Mouse (Mus musculus): Measurements from ENCODE around the gene Park7. TPM values are rescaled to one million over a fixed set of nuclear protein-coding genes. Genes with fewer than 3 reads are reported as not detected.

Gene Park7
- 80.9 and 112 TPM in 2 replicates for polyA plus RNA-seq (2012; rRNA removed)

- peak within 1 kb of the TSS; percentile 96 for H3K4me3 ChIP-seq (replicated peaks; ENCODE audit: extremely low read depth, low read depth, low read length)
- peak; percentile 94 for TF ChIP-seq POLR2A (IDR thresholded peaks at IDR 0.05; ENCODE audit: borderline replicate concordance, extremely low read depth, low read depth, low read length)
- TF ChIP-seq CTCF (IDR thresholded peaks at IDR 0.05; ENCODE audit: insufficient read depth, low read length) = no peak
- peaks cover 12% of the 10 kb centered on the region; the same call in 1 of the 2 replicates for H3K4me1 ChIP-seq (ENCODE audit: control insufficient read depth, insufficient read depth, low read length)
- under 1% methylated on average over 48 of the region's 48 CpGs for WGBS
- peak; percentile 91 for DNase-seq
Observed at GRCm38 (mm10) chr4:150914290-150914733, at the start of gene Park7, which contains the start of gene Tnfrsf9. Park7 (minus strand) TSS chr4:150914437. Tnfrsf9 (plus strand) TSS chr4:150914562.

DNA sequence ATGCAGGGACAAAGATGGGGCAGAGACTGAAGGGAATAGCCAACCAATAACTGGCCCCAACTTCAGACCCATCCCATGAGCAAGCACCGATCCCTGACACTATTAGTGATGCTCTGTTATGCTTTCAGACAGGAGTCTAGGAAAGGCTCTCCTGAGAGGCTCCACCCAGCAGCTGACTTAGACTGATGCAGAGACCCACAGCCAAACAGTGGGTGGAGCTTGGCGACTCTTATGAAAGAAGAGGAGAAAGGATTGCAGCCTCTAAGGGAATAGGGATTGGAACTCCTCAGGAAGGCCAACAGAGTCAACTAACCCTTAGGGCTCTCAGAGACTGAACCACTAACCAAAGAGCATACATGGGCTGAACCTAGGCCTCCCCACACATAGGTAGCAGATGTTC is 49.5 kb upstream of the Park7 start:
- no peak for TF ChIP-seq POLR2A (IDR thresholded peaks at IDR 0.05; ENCODE audit: borderline replicate concordance, extremely low read depth, low read depth, low read length)
- no peak for TF ChIP-seq CTCF (IDR thresholded peaks at IDR 0.05; ENCODE audit: insufficient read depth, low read length)
- no peak overlapping the region for H3K4me3 ChIP-seq (replicated peaks; ENCODE audit: extremely low read depth, low read depth, low read length)
- WGBS = 67% methylated on average over 2 of the region's 2 CpGs
- H3K4me1 ChIP-seq (ENCODE audit: control insufficient read depth, insufficient read depth, low read length) = no peaks in the 10 kb centered on the region
- DNase-seq = no peak

DNA sequence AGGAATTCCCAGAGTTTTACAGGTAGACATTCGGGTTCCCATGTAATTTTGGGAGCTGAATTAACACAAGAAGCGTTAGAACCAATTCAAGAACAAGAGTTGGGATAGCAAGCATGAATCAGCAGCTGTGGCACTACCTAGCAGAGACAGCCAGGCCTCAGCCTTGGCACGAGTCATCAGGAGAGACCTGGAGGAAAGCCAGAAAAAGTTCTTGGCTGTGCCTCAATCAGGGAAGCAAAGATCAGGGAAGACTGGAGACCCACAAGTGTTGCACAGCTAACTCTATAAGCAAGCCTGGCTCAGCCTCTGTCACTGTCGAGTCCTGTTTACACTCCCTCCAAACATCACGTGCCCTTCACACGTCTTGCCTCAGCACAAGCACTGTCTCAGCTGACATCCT is 48.0 kb upstream of the Park7 start:
- Histone ChIP-seq H3K4me1 (ENCODE audit: control insufficient read depth, insufficient read depth, low read length) (no peaks in the 10 kb centered on the region), H3K4me3 (replicated peaks; ENCODE audit: extremely low read depth, low read depth, low read length) (no peak overlapping the region)
- DNase-seq = no peak
- TF ChIP-seq CTCF (IDR thresholded peaks at IDR 0.05; ENCODE audit: insufficient read depth, low read length) (no peak), POLR2A (IDR thresholded peaks at IDR 0.05; ENCODE audit: borderline replicate concordance, extremely low read depth, low read depth, low read length) (no peak)
- WGBS = 22% methylated on average over 6 of the region's 6 CpGs

GRCm38 (mm10) chr4:150958536-150958935 is 44.3 kb upstream of the Park7 start:
- 66% methylated on average over 7 of the region's 7 CpGs for whole genome bisulfite sequencing
- TF ChIP-seq CTCF (IDR thresholded peaks at IDR 0.05; ENCODE audit: insufficient read depth, low read length) (no peak), POLR2A (IDR thresholded peaks at IDR 0.05; ENCODE audit: borderline replicate concordance, extremely low read depth, low read depth, low read length) (no peak)
- Histone ChIP-seq H3K4me1 (ENCODE audit: control insufficient read depth, insufficient read depth, low read length) (no peaks in the 10 kb centered on the region), H3K4me3 (replicated peaks; ENCODE audit: extremely low read depth, low read depth, low read length) (no peak overlapping the region)
- no peak for DNase-seq

DNA sequence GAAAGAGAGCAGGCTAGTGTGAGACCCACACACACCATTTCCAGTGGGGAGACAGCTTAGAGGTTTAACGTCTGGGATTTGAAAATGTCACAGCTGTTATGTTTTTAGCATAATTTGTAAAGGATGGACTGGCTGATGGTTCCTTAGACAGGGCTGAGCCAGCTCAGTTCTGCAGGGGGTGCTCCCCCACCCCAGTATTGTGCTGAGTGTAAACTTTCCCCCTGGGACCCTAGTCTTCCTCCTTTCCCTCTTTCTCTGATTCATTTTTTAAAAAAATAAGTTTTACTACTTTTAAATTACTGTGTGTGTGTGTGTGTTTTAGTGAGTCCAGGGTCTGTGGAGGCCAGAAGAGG is 42.8 kb upstream of the Park7 start:
- Histone ChIP-seq H3K4me1 (ENCODE audit: control insufficient read depth, insufficient read depth, low read length) (no peaks in the 10 kb centered on the region), H3K4me3 (replicated peaks; ENCODE audit: extremely low read depth, low read depth, low read length) (no peak overlapping the region)
- no peak for DNase-seq
- WGBS = 59% methylated on average over 1 of the region's 1 CpGs
- no peak for TF ChIP-seq POLR2A (IDR thresholded peaks at IDR 0.05; ENCODE audit: borderline replicate concordance, extremely low read depth, low read depth, low read length)
- no peak for TF ChIP-seq CTCF (IDR thresholded peaks at IDR 0.05; ENCODE audit: insufficient read depth, low read length)

DNA sequence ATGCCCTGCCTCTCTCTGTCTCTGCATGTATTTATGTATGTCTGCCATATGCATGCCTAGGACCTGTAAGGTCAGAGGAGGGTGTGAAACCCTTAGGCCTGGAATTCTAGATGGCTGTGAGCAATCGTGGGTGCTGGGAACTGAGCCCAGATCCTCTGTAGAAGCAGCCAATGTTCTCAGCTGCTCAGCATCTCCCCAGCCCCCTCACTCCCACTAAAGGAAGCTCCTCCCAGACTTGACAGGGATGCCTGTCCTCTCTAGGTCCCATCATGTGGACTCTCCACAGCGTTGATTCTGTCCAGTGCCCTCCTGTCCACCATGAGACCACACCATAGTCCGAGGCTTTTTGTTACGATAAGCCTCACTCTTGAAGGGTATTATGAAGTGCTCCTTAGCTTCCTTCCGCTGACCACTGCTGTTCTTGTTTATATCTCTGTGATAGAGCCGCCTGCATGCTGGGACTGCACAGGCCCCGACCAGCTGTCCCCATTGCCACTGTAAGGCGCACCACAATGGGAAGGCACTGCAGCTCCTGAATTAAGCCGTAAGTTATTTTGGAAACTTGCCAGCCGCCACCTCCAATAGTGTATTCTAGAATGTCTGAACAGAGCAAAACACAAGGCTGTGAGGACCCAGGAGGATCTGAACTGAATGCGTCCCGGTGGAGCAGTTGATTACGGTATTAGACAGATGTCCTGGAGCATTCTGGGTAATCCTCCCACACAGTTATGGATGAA is 42.3 kb upstream of the Park7 start:
- 52% methylated on average over 13 of the region's 13 CpGs for WGBS
- TF ChIP-seq POLR2A (IDR thresholded peaks at IDR 0.05; ENCODE audit: borderline replicate concordance, extremely low read depth, low read depth, low read length) = no peak
- no peak for TF ChIP-seq CTCF (IDR thresholded peaks at IDR 0.05; ENCODE audit: insufficient read depth, low read length)
- DNase-seq = no peak
- no peaks in the 10 kb centered on the region for H3K4me1 ChIP-seq (ENCODE audit: control insufficient read depth, insufficient read depth, low read length)
- H3K4me3 ChIP-seq (replicated peaks; ENCODE audit: extremely low read depth, low read depth, low read length) = no peak overlapping the region

DNA sequence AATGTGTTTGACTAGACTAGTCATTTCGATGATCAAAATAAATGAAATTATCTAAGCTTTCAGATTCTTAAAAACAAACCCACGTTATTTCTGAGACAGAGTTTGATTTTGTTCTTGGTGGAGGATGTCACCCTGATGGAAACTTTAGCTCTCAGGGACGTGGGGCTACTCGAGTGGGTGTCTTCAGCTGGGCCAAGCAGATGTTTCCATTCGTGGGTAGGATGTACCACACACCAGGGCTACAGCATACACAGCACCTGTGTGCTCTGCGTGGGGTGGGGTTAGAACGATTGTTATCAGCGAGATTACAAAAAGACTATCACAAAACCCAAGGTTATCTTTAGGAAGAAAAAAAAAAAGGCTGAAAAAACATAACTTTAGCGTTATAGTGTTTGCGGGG is 36.7 kb upstream of the Park7 start:
- no peaks in the 10 kb centered on the region for H3K4me1 ChIP-seq (ENCODE audit: control insufficient read depth, insufficient read depth, low read length)
- DNase-seq = no peak
- TF ChIP-seq CTCF (IDR thresholded peaks at IDR 0.05; ENCODE audit: insufficient read depth, low read length) (no peak), POLR2A (IDR thresholded peaks at IDR 0.05; ENCODE audit: borderline replicate concordance, extremely low read depth, low read depth, low read length) (no peak)
- WGBS = 66% methylated on average over 10 of the region's 10 CpGs
- H3K4me3 ChIP-seq (replicated peaks; ENCODE audit: extremely low read depth, low read depth, low read length) = no peak overlapping the region

GRCm38 (mm10) chr4:150944707-150945106 is 30.5 kb upstream of the Park7 start:
- DNase-seq = no peak
- WGBS = 88% methylated on average over 7 of the region's 7 CpGs
- TF ChIP-seq CTCF (IDR thresholded peaks at IDR 0.05; ENCODE audit: insufficient read depth, low read length) (no peak), POLR2A (IDR thresholded peaks at IDR 0.05; ENCODE audit: borderline replicate concordance, extremely low read depth, low read depth, low read length) (no peak)
- no peak overlapping the region for H3K4me3 ChIP-seq (replicated peaks; ENCODE audit: extremely low read depth, low read depth, low read length)
- no peaks in the 10 kb centered on the region for H3K4me1 ChIP-seq (ENCODE audit: control insufficient read depth, insufficient read depth, low read length)

DNA sequence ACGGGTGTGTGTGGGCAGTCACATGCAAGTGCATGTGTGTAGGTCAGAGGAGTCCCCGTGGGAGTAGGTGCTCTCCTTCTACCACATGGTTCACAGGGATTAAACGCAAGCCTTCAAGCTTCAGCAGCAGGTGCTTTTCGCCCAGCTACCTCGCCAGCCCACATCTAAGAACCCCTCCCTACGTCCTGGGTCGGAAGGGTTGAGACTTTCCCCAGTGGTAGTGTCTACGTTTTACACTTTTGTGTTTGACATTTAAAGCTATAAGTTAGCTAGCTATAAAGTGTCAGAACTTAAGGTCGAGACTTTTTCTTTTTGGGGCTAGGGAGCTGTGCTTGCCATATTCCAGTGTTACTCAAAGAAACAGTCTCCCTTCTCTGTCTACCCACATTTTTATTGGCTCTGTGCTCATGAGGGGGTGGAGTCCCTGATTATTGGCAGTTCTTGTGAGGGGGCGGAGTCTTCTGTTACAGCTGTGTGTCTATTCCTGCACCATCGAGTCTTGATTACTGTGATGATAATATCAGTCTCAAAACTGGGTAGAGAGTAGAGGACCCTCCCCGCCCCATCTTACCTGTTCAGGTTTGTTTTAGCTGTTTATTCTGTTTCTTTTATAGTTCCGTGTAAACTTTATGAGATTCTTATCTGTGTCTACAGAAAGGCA is 25.9 kb upstream of the Park7 start:
- Histone ChIP-seq H3K4me3 (replicated peaks; ENCODE audit: extremely low read depth, low read depth, low read length) (no peak overlapping the region), H3K4me1 (ENCODE audit: control insufficient read depth, insufficient read depth, low read length) (no peaks in the 10 kb centered on the region)
- 55% methylated on average over 13 of the region's 13 CpGs for WGBS
- no peak for DNase-seq
- no peak for TF ChIP-seq CTCF (IDR thresholded peaks at IDR 0.05; ENCODE audit: insufficient read depth, low read length)

- WGBS = 15% methylated on average over 14 of the region's 14 CpGs
- DNase-seq = no peak
- H3K4me1 ChIP-seq (ENCODE audit: control insufficient read depth, insufficient read depth, low read length) = no peaks in the 10 kb centered on the region
- no peak overlapping the region for H3K4me3 ChIP-seq (replicated peaks; ENCODE audit: extremely low read depth, low read depth, low read length)
- TF ChIP-seq CTCF (IDR thresholded peaks at IDR 0.05; ENCODE audit: insufficient read depth, low read length) (no peak), POLR2A (IDR thresholded peaks at IDR 0.05; ENCODE audit: borderline replicate concordance, extremely low read depth, low read depth, low read length) (no peak)
Observed at GRCm38 (mm10) chr4:150938063-150938452, 23.8 kb upstream of the Park7 start.
